8 mouse cellular contexts compared by ENCODE assay signal in genomic region chr6:50412174-50412573, GRCm38 (mm10). TPM values are rescaled to one million over a fixed set of nuclear protein-coding genes. Genes with fewer than 3 reads are reported as not detected.
A peak's percentile ranks its signal among the peaks of the same experiment; 100 is the strongest.
DNase-seq lines count a peak whose midpoint lies in the region; ATAC-seq lines count a peak whose summit lies in the region.

No protein-coding gene starts in this region.

- H3K4me2 ChIP-seq in embryonic facial prominence, embryonic 14.5 days (ENCODE audit: low read depth, low read length) = no peak overlapping the region
- H3K4me2 ChIP-seq in neural tube, embryonic 13.5 days = no peak overlapping the region
- no peak overlapping the region; the same call in 1 of the 2 replicates for H3K4me2 ChIP-seq in neural tube, embryonic 15.5 days

- peak; percentile 50 for DNase-seq in embryonic facial prominence, embryonic 14.5 days (ENCODE audit: low spot score)
- no peak for DNase-seq in embryonic facial prominence, embryonic 10.5 days (ENCODE audit: low spot score)
- no peak for DNase-seq in neural tube, embryonic 10.5 days (ENCODE audit: extremely low spot score, low spot score)
- DNase-seq in large intestine, adult 2 months (ENCODE audit: low read depth, low spot score) = peak; percentile 39
- DNase-seq in kidney, postnatal 10 days = no peak
- DNase-seq in spleen, postnatal 4 days (ENCODE audit: low spot score in 2 of 2) = no peak

- no peaks in the 10 kb centered on the region for H3K27me3 ChIP-seq in embryonic facial prominence, embryonic 14.5 days (replicated peaks; ENCODE audit: control insufficient read depth, insufficient read depth, low read length)
- H3K27me3 ChIP-seq in embryonic facial prominence, embryonic 10.5 days (replicated peaks; ENCODE audit: low read depth, poor library complexity, severe bottlenecking) = no peaks in the 10 kb centered on the region
- no peaks in the 10 kb centered on the region for H3K27me3 ChIP-seq in neural tube, embryonic 13.5 days
- no peaks in the 10 kb centered on the region for H3K27me3 ChIP-seq in neural tube, embryonic 15.5 days (replicated peaks)

- ATAC-seq in embryonic facial prominence, embryonic 14.5 days (ENCODE audit: low read depth) = no peak
- ATAC-seq in neural tube, embryonic 13.5 days (ENCODE audit: low read depth) = peak; percentile 89
- peak; percentile 74 for ATAC-seq in neural tube, embryonic 15.5 days (ENCODE audit: low FRiP score)

- no peak overlapping the region for H3K9ac ChIP-seq in embryonic facial prominence, embryonic 14.5 days (ENCODE audit: low read depth, low read length)
- H3K9ac ChIP-seq in neural tube, embryonic 13.5 days = no peak overlapping the region
- no peak overlapping the region for H3K9ac ChIP-seq in neural tube, embryonic 15.5 days (replicated peaks)

- H3K4me1 ChIP-seq in embryonic facial prominence, embryonic 14.5 days (ENCODE audit: control insufficient read depth, insufficient read depth, low read length) = peaks cover 25% of the 10 kb centered on the region
- H3K4me1 ChIP-seq in embryonic facial prominence, embryonic 10.5 days = peaks cover 8% of the 10 kb centered on the region; the same call in 1 of the 2 replicates
- H3K4me1 ChIP-seq in neural tube, embryonic 13.5 days (replicated peaks) = peaks cover 18% of the 10 kb centered on the region
- H3K4me1 ChIP-seq in neural tube, embryonic 15.5 days = peaks cover 25% of the 10 kb centered on the region

- no peak overlapping the region; the same call in 1 of the 2 replicates for H3K27ac ChIP-seq in embryonic facial prominence, embryonic 14.5 days (replicated peaks; ENCODE audit: low read depth, low read length)
- H3K27ac ChIP-seq in embryonic facial prominence, embryonic 10.5 days (replicated peaks) = no peak overlapping the region
- peak overlapping the region; percentile 70 for H3K27ac ChIP-seq in neural tube, embryonic 13.5 days (replicated peaks)
- H3K27ac ChIP-seq in neural tube, embryonic 15.5 days (replicated peaks) = peak overlapping the region; percentile 61

- no peak overlapping the region for H3K4me3 ChIP-seq in embryonic facial prominence, embryonic 14.5 days (ENCODE audit: low read depth, low read length)
- no peak overlapping the region for H3K4me3 ChIP-seq in embryonic facial prominence, embryonic 10.5 days
- no peak overlapping the region for H3K4me3 ChIP-seq in neural tube, embryonic 13.5 days
- H3K4me3 ChIP-seq in neural tube, embryonic 15.5 days (replicated peaks) = no peak overlapping the region

- no peaks in the 10 kb centered on the region for H3K9me3 ChIP-seq in embryonic facial prominence, embryonic 14.5 days (ENCODE audit: control insufficient read depth, low read length)
- H3K9me3 ChIP-seq in embryonic facial prominence, embryonic 10.5 days = no peaks in the 10 kb centered on the region
- no peaks in the 10 kb centered on the region for H3K9me3 ChIP-seq in neural tube, embryonic 13.5 days
- no peaks in the 10 kb centered on the region for H3K9me3 ChIP-seq in neural tube, embryonic 15.5 days (replicated peaks)

- WGBS in embryonic facial prominence, embryonic 14.5 days = 39% methylated on average over 4 of the region's 4 CpGs
- 62% methylated on average over 4 of the region's 4 CpGs for WGBS in embryonic facial prominence, embryonic 10.5 days
- WGBS in neural tube, embryonic 13.5 days = 0% methylated on average over 4 of the region's 4 CpGs
- 14% methylated on average over 4 of the region's 4 CpGs for WGBS in large intestine, adult 2 months
- 4% methylated on average over 4 of the region's 4 CpGs for WGBS in neural tube, embryonic 15.5 days

- H3K36me3 ChIP-seq in embryonic facial prominence, embryonic 14.5 days (ENCODE audit: control insufficient read depth, insufficient read depth, low read length) = no peaks in the 10 kb centered on the region
- H3K36me3 ChIP-seq in embryonic facial prominence, embryonic 10.5 days (replicated peaks) = no peaks in the 10 kb centered on the region
- no peaks in the 10 kb centered on the region for H3K36me3 ChIP-seq in neural tube, embryonic 13.5 days
- no peaks in the 10 kb centered on the region for H3K36me3 ChIP-seq in neural tube, embryonic 15.5 days

RNA-seq across cellular contexts. Expression of gene Osbpl3, which starts 43.8 kb away (rescaled TPM):
- polyA plus RNA-seq in embryonic facial prominence, embryonic 14.5 days (2014; fragmentation: Nextera tagmentation; extraction: Ambion mirVana) = 9.7 and 10.6 TPM in 2 replicates
- polyA plus RNA-seq in embryonic facial prominence, embryonic 10.5 days (2016; fragmentation: Nextera tagmentation; extraction: Ambion mirVana) = 9.0 and 9.8 TPM in 2 replicates
- 5.0 and 5.1 TPM in 2 replicates for polyA plus RNA-seq in neural tube, embryonic 13.5 days (2015; fragmentation: Nextera tagmentation; extraction: Ambion mirVana)
- 6.0 and 13.0 TPM in 2 replicates for polyA plus RNA-seq in large intestine, adult 2 months (2012; rRNA removed)
- polyA plus RNA-seq in neural tube, embryonic 15.5 days (2015; fragmentation: Nextera tagmentation; extraction: Ambion mirVana) = 6.2 and 6.8 TPM in 2 replicates

Comparison
In these comparisons a context has a peak if more than half of its experiments do, and no peak if none do; other contexts are left out.
1. DNase-seq: peak in embryonic facial prominence, embryonic 14.5 days (single experiment) and large intestine, adult 2 months (single experiment); none in embryonic facial prominence, embryonic 10.5 days (single experiment), neural tube, embryonic 10.5 days (single experiment), kidney, postnatal 10 days (single experiment) and spleen, postnatal 4 days (0 of 2).
2. H3K27ac ChIP-seq: peak in neural tube, embryonic 13.5 days (single experiment) and neural tube, embryonic 15.5 days (single experiment); none in embryonic facial prominence, embryonic 14.5 days (single experiment) and embryonic facial prominence, embryonic 10.5 days (single experiment).